Mouse (Mus musculus) heart, adult 8-10 months (tissue): ENCODE measurements at regions not wholly inside any gene's neighbourhood (a gene's known extent, or its start where the extent isn't known, plus 50 kb on each side); places are given as distances from the start of the nearest gene placed in this dataset.
A peak's percentile ranks its signal among the peaks of the same experiment; 100 is the strongest.

Experiments used
- DNase-seq: peaks from one replicate; pipeline ENCODE4 v3.0.0; 2022; ENCODE audit warnings: low spot score

GRCm38 (mm10) chr9:68463637-68464304, 189.8 kb upstream of the Rora start:
- no peak for DNase-seq

- peak; percentile 31 for DNase-seq
Observed at GRCm38 (mm10) chr9:68466671-68467070, 186.9 kb upstream of the Rora start.

DNA sequence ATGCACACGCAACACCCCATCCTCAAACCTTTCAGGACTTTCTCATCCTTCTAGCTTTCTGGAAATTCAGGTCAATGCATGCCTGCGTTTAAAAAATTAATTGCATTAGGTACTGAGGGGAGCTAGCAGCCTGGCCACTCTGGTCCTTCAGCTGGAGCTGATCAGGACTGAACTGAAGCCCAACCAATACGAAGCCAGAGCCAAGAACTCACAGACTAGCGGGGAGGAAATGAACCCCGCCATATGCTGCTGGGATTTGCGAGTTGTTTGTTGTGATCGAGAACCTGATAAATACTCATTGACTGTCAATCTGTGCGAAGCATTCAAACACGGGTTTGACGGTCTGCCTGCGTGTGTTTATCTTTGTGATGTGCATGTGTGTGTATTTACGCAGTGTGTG, 177.2 kb upstream of the Rora start:
- no peak for DNase-seq

- no peak for DNase-seq
Observed at GRCm38 (mm10) chr9:68477466-68477865, 176.1 kb upstream of the Rora start.

- no peak for DNase-seq
Observed at GRCm38 (mm10) chr9:68486646-68487045, 166.9 kb upstream of the Rora start.

GRCm38 (mm10) chr9:68491151-68491550, 162.4 kb upstream of the Rora start:
- no peak for DNase-seq

DNA sequence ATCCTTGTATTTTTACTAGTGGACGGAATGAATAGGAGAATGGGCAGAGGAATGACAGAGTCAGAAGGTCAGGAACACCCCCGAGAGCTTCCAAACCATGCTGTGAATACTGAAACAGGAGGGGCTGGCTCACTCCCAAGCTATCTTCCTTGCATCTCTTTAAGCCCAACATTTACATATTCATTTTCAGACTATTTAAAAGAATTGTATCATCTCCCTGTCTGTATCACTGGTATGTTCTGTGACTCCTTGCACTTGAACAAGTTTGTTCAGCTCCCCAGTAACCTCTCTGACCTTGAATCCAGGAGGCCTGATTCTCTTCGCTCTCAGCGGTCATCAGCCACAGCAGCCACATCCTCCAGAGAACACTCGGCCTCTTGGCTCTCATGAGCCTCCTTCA, 132.4 kb upstream of the Rora start:
- DNase-seq = no peak

DNA sequence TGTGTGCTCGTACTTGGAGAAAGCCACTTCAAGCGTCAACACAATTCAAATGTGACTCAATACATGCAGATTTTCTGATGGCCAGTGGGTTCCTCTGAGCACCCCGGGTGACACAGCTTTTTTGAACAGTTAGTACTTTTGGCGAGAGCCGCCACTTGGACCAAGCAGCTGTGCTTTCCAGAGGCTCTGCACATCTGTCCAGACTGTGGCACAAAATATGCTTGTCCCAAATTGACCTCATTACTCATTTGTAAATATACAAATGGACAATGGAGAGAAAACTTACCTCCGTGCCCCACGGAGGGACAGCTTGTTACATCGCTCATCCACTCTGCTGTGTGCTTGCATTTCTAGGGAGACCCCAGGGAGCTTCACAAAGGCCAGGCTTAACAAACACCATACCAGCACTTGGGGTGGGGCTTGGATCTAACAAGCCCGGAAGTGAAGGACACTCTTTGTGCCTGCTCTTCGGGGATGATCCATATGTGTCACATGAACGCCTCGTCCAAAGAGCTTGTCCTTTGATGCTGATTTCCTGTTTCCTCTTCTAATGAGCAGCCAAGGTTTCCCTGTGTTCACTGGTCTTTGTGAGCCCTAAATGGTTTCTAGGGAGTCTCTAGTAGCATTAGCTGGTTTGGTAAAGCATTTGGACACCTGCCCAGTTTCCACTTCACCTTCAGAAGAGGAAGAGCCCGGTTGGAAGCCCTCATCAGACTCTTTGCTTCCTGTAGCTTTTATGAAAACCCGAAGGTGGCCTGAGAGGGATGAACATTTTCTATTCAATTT, 91.6 kb upstream of the Rora start:
- peak; percentile 47 for DNase-seq

DNA sequence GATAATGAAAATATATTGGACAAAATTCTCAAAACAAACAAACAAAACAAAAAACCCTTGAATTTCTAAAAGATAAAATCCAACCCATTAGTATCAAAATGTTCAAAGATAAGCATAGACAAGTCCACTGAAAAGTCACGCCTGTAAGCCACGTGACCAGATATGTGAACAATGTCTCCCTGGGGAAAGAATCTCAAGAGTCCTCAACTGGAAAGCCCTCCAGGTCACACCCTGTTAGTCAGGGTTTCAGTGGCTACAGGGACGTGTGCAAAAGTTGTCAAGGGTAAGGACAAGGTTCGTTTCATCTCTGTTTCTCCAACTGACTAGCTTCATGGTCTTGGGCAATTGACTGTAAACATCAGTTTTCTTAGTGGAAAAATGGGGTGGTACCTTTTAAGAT, 90.4 kb upstream of the Rora start:
- no peak for DNase-seq

- no peak for DNase-seq
Observed at GRCm38 (mm10) chr9:68585751-68586150, 67.8 kb upstream of the Rora start.

- DNase-seq = no peak
Observed at GRCm38 (mm10) chr9:68591023-68591422, 62.6 kb upstream of the Rora start.

DNA sequence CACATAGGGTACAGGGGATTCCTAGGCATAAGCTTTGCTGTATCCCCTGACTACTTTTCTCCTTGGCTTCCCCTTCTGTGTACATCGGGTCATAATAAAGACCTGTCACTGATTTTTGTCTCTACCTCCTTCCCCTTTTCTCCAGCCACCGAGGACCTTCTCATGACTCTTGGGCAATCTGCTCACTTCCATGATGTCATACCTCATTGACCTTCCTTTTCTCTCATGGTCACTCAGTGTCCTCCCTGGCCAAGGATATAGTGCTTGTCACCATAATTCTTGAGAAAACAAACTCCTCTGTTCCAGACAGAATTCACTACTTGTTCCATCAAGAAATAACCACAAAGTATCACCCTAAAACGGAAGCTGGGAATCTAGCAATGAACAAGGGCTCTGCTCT, 60.6 kb upstream of the Rora start:
- no peak for DNase-seq

DNA sequence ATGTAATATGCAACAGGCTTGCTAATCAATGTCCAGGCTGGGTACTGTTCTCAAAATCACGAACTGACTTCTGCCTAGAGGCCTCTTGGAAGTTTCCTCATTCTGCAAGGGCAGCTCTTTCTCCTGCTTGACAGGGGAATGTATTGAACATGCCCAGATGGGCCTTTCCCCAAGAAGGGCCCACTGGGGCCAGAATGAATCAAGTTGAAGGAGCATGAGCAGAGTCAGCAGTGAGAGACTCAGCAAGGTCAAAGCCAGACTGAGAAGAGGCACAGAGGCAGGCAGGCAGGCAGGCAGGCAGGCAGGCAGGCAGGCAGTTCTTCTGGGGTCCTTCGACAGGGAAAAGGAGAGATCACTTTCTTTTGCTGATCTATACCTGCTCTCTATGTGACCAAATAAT, 59.0 kb upstream of the Rora start:
- DNase-seq = no peak
